15 mouse cellular contexts compared by ENCODE assay signal in the genomic region with DNA sequence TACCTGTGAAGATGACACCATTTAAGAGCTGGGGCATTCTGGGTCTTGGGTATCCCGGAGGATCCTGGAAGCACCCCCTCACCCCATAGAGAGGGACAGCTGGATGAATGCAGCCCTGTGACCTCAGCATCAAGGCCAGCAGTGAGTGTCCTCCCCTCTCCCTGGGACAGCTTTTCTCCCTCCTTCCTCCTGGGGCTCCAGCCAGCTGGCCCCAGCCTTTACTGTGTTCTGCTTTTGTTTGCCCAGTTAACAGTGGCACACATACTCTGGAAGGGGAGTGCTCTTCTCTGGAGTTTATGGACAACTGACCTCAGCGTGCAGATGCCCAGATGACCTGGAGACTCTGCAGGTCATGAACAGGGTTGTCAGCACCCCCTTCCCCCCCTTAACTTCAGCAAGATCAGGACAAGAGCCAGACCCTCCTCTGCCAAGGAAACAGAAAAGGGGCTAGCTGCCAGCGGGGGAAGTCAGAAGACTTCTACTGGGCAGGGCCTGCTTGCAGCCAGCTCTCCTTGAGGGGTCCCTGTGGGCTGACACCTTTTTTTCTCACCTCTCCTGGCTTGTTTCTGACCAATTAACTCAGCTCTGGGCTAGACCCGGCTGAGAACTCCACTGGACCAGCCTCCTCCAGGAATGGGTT. TPM values are rescaled to one million over a fixed set of nuclear protein-coding genes. Genes with fewer than 3 reads are reported as not detected.
DNase-seq lines count a peak whose midpoint lies in the region; ATAC-seq and TF ChIP-seq lines count a peak whose summit lies in the region.
"Had no signal": no experiment of that assay in that cellular context is flagged by ENCODE, and none has a peak within 500 bp of the region (broad histone marks: within the 10 kb centered on the region; RNA-seq: fewer than 3 reads in every experiment).

No protein-coding gene starts in this region.

- no peak for ATAC-seq in megakaryocyte, adult 5-6 weeks (ENCODE audit: poor library complexity, severe bottlenecking)
- ATAC-seq: Patski had no signal

- DNase-seq in gastrocnemius, adult 2 months = peak; percentile 29
- DNase-seq in gastrocnemius, adult 18-20 months (ENCODE audit: low spot score) = no peak
- DNase-seq in lung, postnatal 14 days = peak; percentile 17
- DNase-seq in lung, adult 18-20 months = no peak
- peak; percentile 68 for DNase-seq in adrenal gland, postnatal 10 days
- DNase-seq in heart, postnatal 10 days = peak; percentile 33 to 40
- no peak for DNase-seq in layer of hippocampus, adult 8-10 months (ENCODE audit: low spot score in 2 of 2)
- DNase-seq: kidney, postnatal 14 days; midbrain, embryonic 14.5 days had no signal

- no peak overlapping the region for H3K27ac ChIP-seq in gastrocnemius, adult 2 months
- H3K27ac ChIP-seq: embryonic facial prominence, embryonic 13.5 days; hindbrain, embryonic 12.5 days; liver, embryonic 14.5 days; stomach, embryonic 15.5 days had no signal

- H3K4me3 ChIP-seq in gastrocnemius, adult 2 months = no peak overlapping the region
- H3K4me3 ChIP-seq: embryonic facial prominence, embryonic 13.5 days; hindbrain, embryonic 12.5 days; stomach, embryonic 15.5 days had no signal

- TF ChIP-seq CTCF in gastrocnemius, adult 2 months (IDR thresholded peaks at IDR 0.05) = no peak

- intact Hi-C loops in gastrocnemius, adult 2 months (cut with DNase I) = no loop called here
- intact Hi-C loops in heart, postnatal 10 days (cut with DNase I) = no loop called here

RNA-seq across cellular contexts. Expression of gene Cacng5, which starts 10.8 kb away (rescaled TPM):
- under 1 TPM in 1 of 2 experiments, not detected in 1; 0.08 TPM for total RNA-seq in gastrocnemius, adult 2 months (2021)
- not detected for total RNA-seq in gastrocnemius, adult 18-20 months (2021)
- 1 to 10 TPM in 1 of 2 experiments, under 1 TPM in 1; 0.87 to 1.4 TPM for total RNA-seq in adrenal gland, postnatal 10 days (2021)
- total RNA-seq in heart, postnatal 10 days (2021) = under 1 TPM; 0.12 to 0.14 TPM
- total RNA-seq in megakaryocyte, adult 5-6 weeks (2015) = not detected in 2 replicates
- not detected in 2 replicates for total RNA-seq in megakaryocyte, adult 5-6 weeks (2017)
- total RNA-seq in layer of hippocampus, adult 8-10 months (2022) = 10 to 100 TPM; 10.8 to 14.5 (median 12.6) TPM

Comparison
In these comparisons a context has a peak if more than half of its experiments do, and no peak if none do; other contexts are left out.
1. DNase-seq: peak in gastrocnemius, adult 2 months (single experiment), lung, postnatal 14 days (single experiment), adrenal gland, postnatal 10 days (single experiment) and heart, postnatal 10 days (2 of 2); none in gastrocnemius, adult 18-20 months (single experiment), lung, adult 18-20 months (0 of 2) and layer of hippocampus, adult 8-10 months (0 of 2).
2. RNA of gene Cacng5, which starts 10.8 kb away (total RNA-seq): 10.8 to 14.5 TPM in layer of hippocampus, adult 8-10 months; 0.87 to 1.4 TPM in adrenal gland, postnatal 10 days, 0.12 to 0.14 TPM in heart, postnatal 10 days, 0.08 TPM in gastrocnemius, adult 2 months, not detected in gastrocnemius, adult 18-20 months and not detected in megakaryocyte, adult 5-6 weeks; every median in the first group is over 4 times any median in the second.